Mouse (Mus musculus) G1E (cell line): ENCODE results near the gene Ccdc88c.

Source experiments
- CTCF ChIP-seq: IDR thresholded peaks from 2 replicates; pipeline ENCODE4 v1.5.1; 2012; ENCODE audit warnings: low read depth, low read length, inconsistent platforms, mixed read lengths
- GATA1 ChIP-seq: IDR thresholded peaks from 2 replicates; pipeline ENCODE4 v1.6.1; 2012; ENCODE audit warnings: borderline replicate concordance, low read length, inconsistent platforms, mixed read lengths
- TAL1 ChIP-seq: conservative IDR thresholded peaks from 2 replicates; pipeline ENCODE4 v1.6.1; 2012; ENCODE audit warnings: low read depth, low read length, inconsistent platforms, mixed read lengths

GRCm38 (mm10) chr12:101026025-101026424 is 2.8 kb downstream of the Ccdc88c start:
- no peak for TF ChIP-seq GATA1
- TF ChIP-seq CTCF, result no peak
- TF ChIP-seq TAL1, result 0 out of 2 replicates have a peak, but pooled peaks have one; percentile 7
